Mouse (Mus musculus) B cell, adult 2 months (primary cell): ENCODE data around the gene Krtap31-2.

Source experiments
- DNase-seq, 2 experiments: peaks; one replicate each; pipeline ENCODE4 v3.0.0; 2022

The Krtap31-2 gene

GRCm38 (mm10) chr11:99935991-99936390, at the start of gene Krtap31-2:
TSS of gene Krtap31-2 (plus strand) at chr11:99936291.
- DNase-seq, result no peak

GRCm38 (mm10) chr11:99907620-99908019, 28.5 kb upstream of the Krtap31-2 start, which contains the start of gene Krtap31-1:
TSS of gene Krtap31-1 (plus strand) at chr11:99907920.
- no peak for DNase-seq

- DNase-seq, result no peak
Measured at GRCm38 (mm10) chr11:99914451-99914850, 21.6 kb upstream of the Krtap31-2 start, which contains the start of gene Gm11565. TSS of gene Gm11565 (plus strand) at chr11:99914751.

GRCm38 (mm10) chr11:99937751-99938264, 1.7 kb downstream of the Krtap31-2 start:
- DNase-seq, result no peak

GRCm38 (mm10) chr11:99948175-99948574, 12.1 kb downstream of the Krtap31-2 start, which contains the start of gene Krtap9-5:
TSS of gene Krtap9-5 (plus strand) at chr11:99948475.
- DNase-seq, result no peak

GRCm38 (mm10) chr11:99964213-99964612, 28.1 kb downstream of the Krtap31-2 start:
- DNase-seq, result no peak

GRCm38 (mm10) chr11:99965961-99966360, 29.9 kb downstream of the Krtap31-2 start:
- no peak for DNase-seq

- no peak for DNase-seq
Measured at GRCm38 (mm10) chr11:99978953-99979352, 42.9 kb downstream of the Krtap31-2 start, which contains the start of gene Krtap29-1. TSS of gene Krtap29-1 (minus strand) at chr11:99979053.

GRCm38 (mm10) chr11:99982731-99983130, 46.6 kb downstream of the Krtap31-2 start:
- DNase-seq, result no peak

GRCm38 (mm10) chr11:99983442-99983841, 47.4 kb downstream of the Krtap31-2 start:
- DNase-seq, result no peak

GRCm38 (mm10) chr11:99985291-99986092, 49.4 kb downstream of the Krtap31-2 start:
- no peak for DNase-seq

- no peak for DNase-seq
Measured at GRCm38 (mm10) chr11:99986180-99986647, 50.1 kb downstream of the Krtap31-2 start, which contains the start of gene Krtap16-1. TSS of gene Krtap16-1 (minus strand) at chr11:99986597.
